Mouse (Mus musculus) kidney, postnatal 10 days (tissue): ENCODE data around the gene Pck1.
"Not testable (repeated sequence)": the region's sequence is repeated elsewhere in the genome, so short reads cannot be mapped to it uniquely, and the experiment has no call there.

Experiments
- DNase-seq: peaks from one replicate; pipeline ENCODE4 v3.0.0; 2021; ENCODE audit warnings: mixed read lengths

Gene Pck1

GRCm38 (mm10) chr2:173152436-173153151, at the start of gene Pck1:
Gene Pck1 (plus strand): TSS chr2:173153048.
- DNase-seq = peak; percentile 85

GRCm38 (mm10) chr2:173106409-173106808, 46.4 kb upstream of the Pck1 start:
- DNase-seq = no peak

GRCm38 (mm10) chr2:173106889-173107785, 45.7 kb upstream of the Pck1 start:
- peak; percentile 78 for DNase-seq

- DNase-seq = no peak
These were observed 44.2 kb upstream of the Pck1 start for GRCm38 (mm10) chr2:173108509-173109190.

- DNase-seq = no peak
These were observed 43.3 kb upstream of the Pck1 start for GRCm38 (mm10) chr2:173109510-173109909.

GRCm38 (mm10) chr2:173110571-173110970, 42.3 kb upstream of the Pck1 start:
- no peak for DNase-seq

GRCm38 (mm10) chr2:173113796-173114195, 39.1 kb upstream of the Pck1 start:
- not testable (repeated sequence) for DNase-seq

GRCm38 (mm10) chr2:173119023-173119944, 33.6 kb upstream of the Pck1 start, which contains the start of gene Ctcfl:
Gene Ctcfl (minus strand): TSS chr2:173119525.
- no peak for DNase-seq

GRCm38 (mm10) chr2:173120117-173120516, 32.7 kb upstream of the Pck1 start:
- not testable (repeated sequence) for DNase-seq

GRCm38 (mm10) chr2:173124022-173124735, 28.7 kb upstream of the Pck1 start:
- no peak for DNase-seq

GRCm38 (mm10) chr2:173126386-173126785, 26.5 kb upstream of the Pck1 start:
- DNase-seq = no peak

- DNase-seq = peak; percentile 45
These were observed 23.7 kb upstream of the Pck1 start for GRCm38 (mm10) chr2:173129111-173129510.

- no peak for DNase-seq
These were observed 20.6 kb upstream of the Pck1 start for GRCm38 (mm10) chr2:173132262-173132661.

GRCm38 (mm10) chr2:173132794-173133300, 20.0 kb upstream of the Pck1 start:
- no peak for DNase-seq

- no peak for DNase-seq
These were observed 18.2 kb upstream of the Pck1 start for GRCm38 (mm10) chr2:173134695-173135094.

GRCm38 (mm10) chr2:173138323-173139239, 14.3 kb upstream of the Pck1 start:
- DNase-seq = no peak

- DNase-seq = no peak
These were observed 9.2 kb upstream of the Pck1 start for GRCm38 (mm10) chr2:173143611-173144010.

- DNase-seq = no peak
These were observed 7.0 kb upstream of the Pck1 start for GRCm38 (mm10) chr2:173145808-173146207.

- DNase-seq = no peak
These were observed 6.1 kb upstream of the Pck1 start for GRCm38 (mm10) chr2:173146728-173147127.

- no peak for DNase-seq
These were observed 4.8 kb upstream of the Pck1 start for GRCm38 (mm10) chr2:173148001-173148400.
